Mouse (Mus musculus): ENCODE data around the gene Ak4. TPM values are rescaled to one million over a fixed set of nuclear protein-coding genes. Genes with fewer than 3 reads are reported as not detected.

Gene Ak4
- polyA plus RNA-seq, 1 experiment from 2014 or later, result 5.0 TPM

DNA sequence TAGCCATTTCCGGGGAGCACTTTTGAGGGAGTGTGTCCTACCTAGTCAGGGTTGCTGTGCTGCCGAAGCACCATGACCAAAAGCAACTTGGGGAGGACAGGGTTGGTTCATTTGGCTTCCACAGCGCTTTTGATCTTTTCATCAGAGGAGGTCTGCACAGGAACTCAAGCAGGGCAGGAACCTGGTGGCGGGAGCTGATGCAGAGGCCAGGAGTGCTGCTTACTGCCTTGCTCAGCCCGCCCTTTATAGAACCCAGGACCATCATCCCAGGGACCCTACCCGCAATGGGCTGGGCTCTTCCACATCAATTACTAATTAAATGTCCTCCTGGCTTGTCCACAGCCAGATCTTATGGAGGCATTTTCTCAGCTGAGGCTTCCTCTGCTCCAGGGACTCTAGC, 7.5 kb downstream of the Ak4 start:
- Histone ChIP-seq H3K27me3 (replicated peaks; ENCODE audit: control insufficient read depth, insufficient read depth, low read length) (no peaks in the 10 kb centered on the region), H3K9me3 (ENCODE audit: control insufficient read depth, low read length) (no peaks in the 10 kb centered on the region), H3K4me2 (ENCODE audit: low read depth, low read length) (no peak overlapping the region), H3K9ac (ENCODE audit: low read depth, low read length) (no peak overlapping the region), H3K27ac (replicated peaks; ENCODE audit: low read depth, low read length) (no peak overlapping the region), H3K4me1 (ENCODE audit: control insufficient read depth, insufficient read depth, low read length) (peaks cover 9% of the 10 kb centered on the region; the same call in 1 of the 2 replicates), H3K36me3 (ENCODE audit: control insufficient read depth, insufficient read depth, low read length) (no peaks in the 10 kb centered on the region), H3K4me3 (ENCODE audit: low read depth, low read length) (no peak overlapping the region)
- DNase-seq (ENCODE audit: low spot score) (no peak), ATAC-seq (ENCODE audit: low read depth) (no peak)
- WGBS, result 81% methylated on average over 6 of the region's 6 CpGs

- no peak for ATAC-seq (ENCODE audit: low read depth)
- WGBS, result 78% methylated on average over 11 of the region's 11 CpGs
- no peaks in the 10 kb centered on the region for H3K9me3 ChIP-seq (ENCODE audit: control insufficient read depth, low read length)
Observed at GRCm38 (mm10) chr4:101427886-101428680, 9.0 kb downstream of the Ak4 start.

GRCm38 (mm10) chr4:101429073-101429472, 10.0 kb downstream of the Ak4 start:
- no peak for ATAC-seq (ENCODE audit: low read depth)
- H3K27me3 ChIP-seq (replicated peaks; ENCODE audit: control insufficient read depth, insufficient read depth, low read length), result no peaks in the 10 kb centered on the region
- no peaks in the 10 kb centered on the region for H3K36me3 ChIP-seq (ENCODE audit: control insufficient read depth, insufficient read depth, low read length)
- no peak overlapping the region for H3K9ac ChIP-seq (ENCODE audit: low read depth, low read length)
- H3K4me3 ChIP-seq (ENCODE audit: low read depth, low read length), result no peak overlapping the region
- no peak for DNase-seq (ENCODE audit: low spot score)
- H3K27ac ChIP-seq (replicated peaks; ENCODE audit: low read depth, low read length), result no peak overlapping the region
- H3K9me3 ChIP-seq (ENCODE audit: control insufficient read depth, low read length), result no peaks in the 10 kb centered on the region
- no peak overlapping the region for H3K4me2 ChIP-seq (ENCODE audit: low read depth, low read length)
- 90% methylated on average over 2 of the region's 2 CpGs for WGBS
- peaks cover 9% of the 10 kb centered on the region; the same call in 1 of the 2 replicates for H3K4me1 ChIP-seq (ENCODE audit: control insufficient read depth, insufficient read depth, low read length)

More at GRCm38 (mm10) chr4:101427886-101428680, 9.0 kb downstream of the Ak4 start:
- Histone ChIP-seq H3K9ac (ENCODE audit: low read depth, low read length) (no peak overlapping the region), H3K4me3 (ENCODE audit: low read depth, low read length) (no peak overlapping the region), H3K36me3 (ENCODE audit: control insufficient read depth, insufficient read depth, low read length) (no peaks in the 10 kb centered on the region), H3K4me1 (ENCODE audit: control insufficient read depth, insufficient read depth, low read length) (peaks cover 9% of the 10 kb centered on the region; the same call in 1 of the 2 replicates), H3K27ac (replicated peaks; ENCODE audit: low read depth, low read length) (no peak overlapping the region), H3K27me3 (replicated peaks; ENCODE audit: control insufficient read depth, insufficient read depth, low read length) (no peaks in the 10 kb centered on the region), H3K4me2 (ENCODE audit: low read depth, low read length) (no peak overlapping the region)
- DNase-seq (ENCODE audit: low spot score), result no peak

DNA sequence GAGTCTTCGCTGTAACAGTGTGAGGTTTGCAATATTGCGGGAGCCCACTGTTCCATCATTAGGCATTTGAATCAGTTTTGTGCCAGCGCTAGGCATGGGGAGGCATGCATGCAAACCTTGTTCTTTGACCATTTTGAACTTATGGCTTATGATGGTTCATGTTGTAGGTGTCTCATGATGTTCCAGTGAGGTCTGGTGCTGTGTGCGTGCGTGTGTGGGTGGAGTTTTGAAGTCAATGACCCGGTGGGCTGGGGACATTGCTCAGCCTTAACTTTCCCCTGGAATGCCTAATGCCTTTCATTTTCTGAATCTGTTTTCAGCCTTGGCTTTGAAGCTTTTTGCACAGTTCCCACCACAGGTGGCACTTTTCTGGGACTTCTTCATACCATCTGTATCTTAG, 10.9 kb downstream of the Ak4 start:
- Histone ChIP-seq H3K4me2 (ENCODE audit: low read depth, low read length) (no peak overlapping the region), H3K36me3 (ENCODE audit: control insufficient read depth, insufficient read depth, low read length) (no peaks in the 10 kb centered on the region), H3K4me1 (ENCODE audit: control insufficient read depth, insufficient read depth, low read length) (peaks cover 2% of the 10 kb centered on the region; the same call in 1 of the 2 replicates), H3K9ac (ENCODE audit: low read depth, low read length) (no peak overlapping the region), H3K27me3 (replicated peaks; ENCODE audit: control insufficient read depth, insufficient read depth, low read length) (no peaks in the 10 kb centered on the region), H3K9me3 (ENCODE audit: control insufficient read depth, low read length) (no peaks in the 10 kb centered on the region), H3K4me3 (ENCODE audit: low read depth, low read length) (no peak overlapping the region), H3K27ac (replicated peaks; ENCODE audit: low read depth, low read length) (no peak overlapping the region)
- 95% methylated on average over 6 of the region's 6 CpGs for WGBS
- no peak for DNase-seq (ENCODE audit: low spot score)
- ATAC-seq (ENCODE audit: low read depth), result no peak

GRCm38 (mm10) chr4:101436761-101437512, 17.9 kb downstream of the Ak4 start:
- Histone ChIP-seq H3K27ac (replicated peaks; ENCODE audit: low read depth, low read length) (no peak overlapping the region), H3K9ac (ENCODE audit: low read depth, low read length) (no peak overlapping the region), H3K4me2 (ENCODE audit: low read depth, low read length) (no peak overlapping the region), H3K36me3 (ENCODE audit: control insufficient read depth, insufficient read depth, low read length) (no peaks in the 10 kb centered on the region), H3K4me3 (ENCODE audit: low read depth, low read length) (no peak overlapping the region), H3K4me1 (ENCODE audit: control insufficient read depth, insufficient read depth, low read length) (peaks cover 10% of the 10 kb centered on the region), H3K9me3 (ENCODE audit: control insufficient read depth, low read length) (no peaks in the 10 kb centered on the region), H3K27me3 (replicated peaks; ENCODE audit: control insufficient read depth, insufficient read depth, low read length) (no peaks in the 10 kb centered on the region)
- DNase-seq (ENCODE audit: low spot score) (peak; percentile 56), ATAC-seq (ENCODE audit: low read depth) (0 out of 2 replicates have a peak, but pooled peaks have one; percentile 20)
- 71% methylated on average over 8 of the region's 8 CpGs for WGBS

GRCm38 (mm10) chr4:101438271-101438670, 19.2 kb downstream of the Ak4 start:
- Histone ChIP-seq H3K4me3 (ENCODE audit: low read depth, low read length) (no peak overlapping the region), H3K4me2 (ENCODE audit: low read depth, low read length) (no peak overlapping the region), H3K9me3 (ENCODE audit: control insufficient read depth, low read length) (no peaks in the 10 kb centered on the region), H3K27me3 (replicated peaks; ENCODE audit: control insufficient read depth, insufficient read depth, low read length) (no peaks in the 10 kb centered on the region), H3K36me3 (ENCODE audit: control insufficient read depth, insufficient read depth, low read length) (no peaks in the 10 kb centered on the region), H3K9ac (ENCODE audit: low read depth, low read length) (no peak overlapping the region), H3K27ac (replicated peaks; ENCODE audit: low read depth, low read length) (no peak overlapping the region), H3K4me1 (ENCODE audit: control insufficient read depth, insufficient read depth, low read length) (peaks cover 10% of the 10 kb centered on the region)
- ATAC-seq (ENCODE audit: low read depth) (no peak), DNase-seq (ENCODE audit: low spot score) (no peak)
- 60% methylated on average over 8 of the region's 8 CpGs for WGBS

- Histone ChIP-seq H3K4me2 (ENCODE audit: low read depth, low read length) (no peak overlapping the region), H3K27me3 (replicated peaks; ENCODE audit: control insufficient read depth, insufficient read depth, low read length) (no peaks in the 10 kb centered on the region), H3K36me3 (ENCODE audit: control insufficient read depth, insufficient read depth, low read length) (no peaks in the 10 kb centered on the region), H3K9me3 (ENCODE audit: control insufficient read depth, low read length) (no peaks in the 10 kb centered on the region), H3K4me1 (ENCODE audit: control insufficient read depth, insufficient read depth, low read length) (peaks cover 10% of the 10 kb centered on the region), H3K4me3 (ENCODE audit: low read depth, low read length) (no peak overlapping the region), H3K27ac (replicated peaks; ENCODE audit: low read depth, low read length) (0 out of 2 replicates have a peak overlapping the region, but pooled peaks have one; percentile 52), H3K9ac (ENCODE audit: low read depth, low read length) (no peak overlapping the region)
- peak; percentile 94 for DNase-seq (ENCODE audit: low spot score)
- ATAC-seq (ENCODE audit: low read depth), result peak; percentile 85
- 26% methylated on average over 13 of the region's 13 CpGs for WGBS
Observed at GRCm38 (mm10) chr4:101439738-101440389, 20.8 kb downstream of the Ak4 start.

GRCm38 (mm10) chr4:101442791-101443190, 23.7 kb downstream of the Ak4 start:
- 61% methylated on average over 2 of the region's 2 CpGs for WGBS
- Histone ChIP-seq H3K27me3 (replicated peaks; ENCODE audit: control insufficient read depth, insufficient read depth, low read length) (no peaks in the 10 kb centered on the region), H3K27ac (replicated peaks; ENCODE audit: low read depth, low read length) (no peak overlapping the region), H3K9me3 (ENCODE audit: control insufficient read depth, low read length) (no peaks in the 10 kb centered on the region), H3K4me2 (ENCODE audit: low read depth, low read length) (no peak overlapping the region), H3K4me1 (ENCODE audit: control insufficient read depth, insufficient read depth, low read length) (peaks cover 10% of the 10 kb centered on the region), H3K9ac (ENCODE audit: low read depth, low read length) (no peak overlapping the region), H3K36me3 (ENCODE audit: control insufficient read depth, insufficient read depth, low read length) (no peaks in the 10 kb centered on the region), H3K4me3 (ENCODE audit: low read depth, low read length) (no peak overlapping the region)
- ATAC-seq (ENCODE audit: low read depth), result no peak
- DNase-seq (ENCODE audit: low spot score), result no peak
